Mouse (Mus musculus): ENCODE measurements around the gene Rnf10. TPM values are rescaled to one million over a fixed set of nuclear protein-coding genes. Genes with fewer than 3 reads are reported as not detected.
A peak's percentile ranks its signal among the peaks of the same experiment; 100 is the strongest.
"Not testable (repeated sequence)": the region's sequence is repeated elsewhere in the genome, so short reads cannot be mapped to it uniquely, and the experiment has no call there.

The Rnf10 gene
- 100 to 1,000 TPM; 248 to 266 TPM for total RNA-seq (2021)

DNA sequence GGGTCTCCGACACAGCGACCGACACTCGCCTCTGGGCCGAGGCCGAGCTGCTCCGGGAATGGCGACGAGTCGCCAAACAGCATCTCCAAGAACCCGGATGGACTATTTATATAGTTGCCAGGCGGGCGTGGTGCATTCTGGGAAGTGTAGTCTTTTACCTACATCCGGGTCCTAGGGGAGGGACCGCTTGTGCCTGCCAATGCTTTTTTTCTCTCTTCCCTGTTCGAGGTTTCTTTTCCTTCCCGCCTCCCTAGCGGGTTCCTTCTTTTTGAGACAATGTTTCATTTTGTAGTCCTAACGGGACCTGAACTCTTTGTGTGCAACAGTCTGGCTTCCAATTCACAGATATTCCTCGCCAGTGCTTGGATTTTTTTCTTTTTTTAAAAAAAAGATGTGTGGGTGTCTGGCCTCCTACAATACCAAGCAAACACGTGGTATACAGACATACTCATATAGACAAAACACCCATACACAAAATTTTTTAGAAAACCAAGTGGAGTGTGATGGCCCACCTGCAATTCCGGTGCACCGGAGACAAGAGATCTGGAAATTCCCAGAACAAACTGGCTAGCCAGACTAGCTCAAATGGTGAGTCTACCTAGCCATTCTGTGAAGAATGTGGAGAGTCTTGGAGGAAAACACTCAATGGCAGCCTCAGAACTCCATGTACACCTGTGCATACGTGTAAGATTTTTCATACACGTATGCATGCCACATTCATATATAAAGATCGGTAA lies at the start of gene Rnf10:
Gene Rnf10 (minus strand): TSS at position 87 of the 737 bp plus-strand sequence.
- intact Hi-C loops (cut with DNase I), result loop anchor here (2.0 kb wide), 1 partner anchor 28 kb away; the partner anchor contains the start of gene Dynll1
- DNase-seq (ENCODE audit: low spot score in 2 of 2), result peak; percentile 99

DNA sequence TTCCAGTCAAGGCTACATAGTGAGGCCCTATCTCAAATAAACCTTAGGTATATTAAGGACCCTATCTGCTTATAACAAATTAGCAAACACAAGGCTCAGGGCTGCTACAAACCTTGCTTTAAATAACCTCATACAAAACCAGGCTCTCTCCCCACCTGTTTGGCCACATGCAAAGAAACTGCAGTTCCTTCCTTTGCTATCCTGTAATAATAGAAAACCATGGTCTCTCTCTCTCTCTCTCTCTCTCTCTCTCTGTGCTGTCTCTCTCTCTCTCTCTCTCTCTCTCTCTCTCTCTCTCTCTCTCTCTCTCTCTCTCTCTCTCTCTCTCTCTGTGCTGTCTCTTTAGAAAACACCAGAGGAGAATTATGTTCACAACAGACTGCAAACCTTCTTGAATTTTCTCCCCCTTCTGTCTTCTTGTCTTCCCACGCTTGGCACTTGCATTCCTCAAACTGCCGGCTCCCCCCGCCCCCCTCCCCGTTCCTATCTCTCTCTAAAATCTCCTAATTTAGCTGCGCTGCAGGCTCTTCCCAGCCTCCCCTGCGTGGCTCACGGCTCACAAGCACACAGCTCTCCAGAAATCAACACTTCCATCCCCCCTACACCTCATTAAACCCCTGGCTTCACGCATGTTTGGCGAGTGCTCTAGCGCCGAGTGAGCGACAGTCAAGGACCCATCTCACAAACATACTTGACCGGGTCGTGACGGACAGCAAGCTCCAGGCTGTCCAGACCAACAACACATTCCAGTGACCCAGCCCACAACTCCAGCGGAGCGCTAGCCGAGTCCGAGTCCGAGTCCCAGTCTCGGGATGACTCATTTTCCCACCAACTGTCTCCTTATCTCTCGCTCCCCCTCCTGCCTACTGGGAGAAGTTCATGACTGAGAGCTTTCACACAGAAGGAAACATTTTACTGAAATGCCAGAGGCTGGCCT lies 46.6 kb upstream of the Rnf10 start:
- intact Hi-C loops (cut with DNase I), result loop anchor here (1.0 kb wide), 3 partner anchors 8 to 40 kb away; partner anchors contain the start of genes Coq5, Dynll1 and Srsf9
- DNase-seq (ENCODE audit: low spot score in 2 of 2), result peak; percentile 84 to 96

DNA sequence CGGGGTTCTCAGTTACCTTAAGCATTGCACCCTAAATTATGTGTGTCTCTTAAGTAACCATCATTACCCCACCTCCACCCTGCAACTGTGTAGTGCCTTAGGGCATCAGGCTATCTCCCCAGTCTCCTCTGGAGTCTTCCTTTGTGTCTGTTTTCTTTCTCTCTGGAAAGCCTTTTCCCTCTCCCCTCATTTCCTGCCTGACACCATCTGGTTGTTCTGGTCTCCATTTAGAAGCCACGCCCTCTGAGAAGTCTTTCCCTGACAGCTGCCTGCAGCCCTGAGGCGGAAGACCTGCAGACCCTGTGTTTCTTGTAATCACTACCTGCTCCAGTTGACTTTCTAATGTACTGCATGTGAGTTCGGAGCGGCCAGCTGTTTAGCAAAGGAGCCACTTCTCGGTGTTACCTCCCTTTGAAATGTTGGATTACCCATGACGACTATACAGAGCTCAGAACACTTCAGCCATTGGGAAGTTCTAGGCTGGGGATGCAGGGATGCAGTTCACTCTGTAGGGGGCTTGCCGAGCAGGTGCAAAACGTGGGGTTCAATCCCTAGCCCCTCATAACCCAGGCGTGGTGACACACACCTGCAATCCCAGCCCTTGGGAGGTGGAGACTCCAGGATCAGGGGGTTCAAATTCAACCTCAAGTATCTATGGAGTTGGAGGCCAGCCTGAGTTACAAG lies 45.1 kb upstream of the Rnf10 start:
- intact Hi-C loops (cut with DNase I), result no loop called here
- DNase-seq (ENCODE audit: low spot score in 2 of 2), result peak; percentile 34 to 45

DNA sequence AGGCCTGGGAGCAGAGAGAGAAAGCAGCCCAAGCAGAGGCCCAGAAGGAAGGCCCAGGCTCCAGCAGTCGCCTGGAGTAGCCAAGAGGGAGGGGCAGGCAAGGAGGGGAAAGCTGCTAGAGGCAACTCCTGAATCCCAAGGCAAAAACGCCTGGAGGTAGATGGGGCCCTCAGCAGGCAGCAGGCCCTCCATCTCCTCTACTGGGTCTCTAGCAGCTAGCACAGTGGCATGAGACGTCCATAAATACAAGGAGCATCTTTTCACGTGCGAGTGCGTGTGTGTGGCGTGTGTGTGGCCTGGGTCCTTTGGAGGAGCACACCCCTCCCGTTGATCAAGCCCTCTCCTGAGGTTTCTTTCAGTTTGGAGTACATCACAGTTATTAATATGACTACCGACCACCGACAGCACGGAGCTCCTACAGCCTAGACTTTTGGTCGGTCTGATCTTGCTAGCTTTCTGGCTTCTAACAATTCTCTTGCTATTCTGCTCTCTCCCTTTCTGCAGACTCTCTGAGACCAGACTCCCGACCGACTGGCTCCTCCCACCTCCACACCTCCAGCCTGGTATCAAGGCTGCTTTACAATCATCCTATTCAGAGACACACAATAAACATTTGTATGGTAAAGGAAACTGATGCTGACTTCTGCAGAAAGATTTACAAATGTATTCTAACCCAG lies 44.4 kb upstream of the Rnf10 start:
- DNase-seq (ENCODE audit: low spot score in 2 of 2), result no peak
- intact Hi-C loops (cut with DNase I), result no loop called here

DNA sequence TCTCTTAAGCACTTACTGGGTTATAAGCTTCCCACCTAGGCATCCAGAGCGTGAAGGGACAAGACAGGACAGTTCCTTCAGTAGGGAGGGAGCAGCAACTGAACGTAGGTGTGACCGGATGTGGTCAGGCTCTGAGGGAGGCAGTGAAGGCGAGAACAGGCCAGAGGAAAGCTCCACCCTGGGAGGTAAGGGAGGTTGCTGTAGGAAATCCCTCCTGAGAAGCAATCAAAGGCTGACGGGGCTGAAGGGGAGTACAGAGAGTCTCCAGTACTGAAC lies 40.9 kb upstream of the Rnf10 start:
- intact Hi-C loops (cut with DNase I), result no loop called here
- no peak for DNase-seq (ENCODE audit: low spot score in 2 of 2)

DNA sequence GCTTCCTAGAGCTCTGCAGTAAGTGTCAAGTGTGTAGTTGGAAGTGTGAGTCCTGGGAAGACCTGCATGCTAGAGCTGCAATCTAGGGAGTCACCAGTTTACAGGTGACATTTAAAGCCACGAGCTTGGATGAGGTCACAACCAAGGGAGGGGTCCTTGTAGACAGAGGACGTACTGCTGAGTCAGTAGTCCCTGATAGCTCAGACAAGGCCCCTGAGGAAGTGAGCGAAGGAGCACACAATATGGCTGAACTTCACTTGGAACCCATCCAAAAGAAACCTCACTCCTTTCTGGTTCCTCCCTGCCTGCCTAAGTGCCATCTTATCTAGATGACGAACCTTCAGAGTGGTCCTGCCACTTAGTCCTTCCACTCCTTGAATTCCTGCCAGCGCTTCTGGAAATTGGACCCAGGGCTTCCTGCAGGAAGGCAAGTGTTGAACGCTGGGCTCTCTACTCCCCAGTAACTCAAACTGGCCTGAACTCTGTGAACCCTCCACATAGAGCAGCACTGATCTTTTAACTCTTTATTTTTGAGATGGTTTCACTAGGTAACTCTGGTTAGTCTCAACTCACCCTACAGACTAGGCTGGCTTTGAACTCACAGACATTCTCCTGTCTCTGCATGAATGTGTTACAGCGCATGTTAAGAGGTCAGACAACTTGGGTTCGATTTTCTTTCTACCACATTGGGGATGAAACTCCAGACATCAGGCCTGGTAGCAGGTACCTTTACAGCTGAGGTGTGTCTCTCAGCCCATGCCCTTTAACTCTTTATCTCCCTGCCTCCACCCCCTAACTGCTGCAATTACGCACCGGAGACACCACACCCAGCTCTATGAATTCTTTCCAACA lies 40.3 kb upstream of the Rnf10 start:
- DNase-seq (ENCODE audit: low spot score in 2 of 2), result peak in 1 of 2 experiments; percentile 1
- intact Hi-C loops (cut with DNase I), result no loop called here

DNA sequence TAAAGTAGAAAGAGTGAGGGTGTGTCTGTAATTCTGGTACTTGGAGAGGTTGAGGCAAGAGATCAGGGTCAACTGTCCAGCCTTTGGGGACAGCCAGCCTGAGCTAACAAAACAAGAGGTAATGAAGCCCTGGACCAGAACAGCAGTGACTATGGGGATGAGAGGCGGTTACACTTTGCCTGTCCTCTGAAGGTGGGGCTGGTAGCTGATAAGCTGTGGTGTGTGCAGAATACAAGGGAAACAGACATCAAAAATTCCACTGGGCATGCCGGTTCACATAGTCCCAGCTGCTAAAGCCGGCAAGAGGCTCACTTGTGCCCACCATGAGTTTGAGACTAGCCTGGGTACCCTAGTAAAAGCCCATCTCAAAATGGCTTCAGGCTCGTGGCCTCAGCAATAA lies 39.7 kb upstream of the Rnf10 start:
- no peak for DNase-seq (ENCODE audit: low spot score in 2 of 2)
- intact Hi-C loops (cut with DNase I), result no loop called here

DNA sequence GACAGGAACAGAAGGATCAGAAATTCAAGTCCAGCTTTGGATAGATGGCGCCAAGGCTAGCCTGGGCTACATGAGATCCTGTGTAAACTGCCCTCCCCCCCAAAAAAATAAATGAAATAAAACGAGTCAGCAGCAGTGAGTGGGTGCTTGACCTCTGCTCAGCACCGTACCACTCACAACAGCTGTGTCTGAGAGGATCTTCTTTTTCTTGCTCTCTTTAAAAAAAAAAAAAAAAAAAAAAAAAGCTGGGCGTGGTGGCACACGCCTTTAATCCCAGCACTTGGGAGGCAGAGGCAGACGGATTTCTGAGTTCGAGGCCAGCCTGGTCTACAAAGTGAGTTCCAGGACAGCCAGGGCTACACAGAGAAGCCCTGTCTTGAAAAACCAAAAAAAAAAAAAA lies 29.5 kb upstream of the Rnf10 start:
- DNase-seq (ENCODE audit: low spot score in 2 of 2); intact Hi-C loops (cut with DNase I): not testable (repeated sequence)

DNA sequence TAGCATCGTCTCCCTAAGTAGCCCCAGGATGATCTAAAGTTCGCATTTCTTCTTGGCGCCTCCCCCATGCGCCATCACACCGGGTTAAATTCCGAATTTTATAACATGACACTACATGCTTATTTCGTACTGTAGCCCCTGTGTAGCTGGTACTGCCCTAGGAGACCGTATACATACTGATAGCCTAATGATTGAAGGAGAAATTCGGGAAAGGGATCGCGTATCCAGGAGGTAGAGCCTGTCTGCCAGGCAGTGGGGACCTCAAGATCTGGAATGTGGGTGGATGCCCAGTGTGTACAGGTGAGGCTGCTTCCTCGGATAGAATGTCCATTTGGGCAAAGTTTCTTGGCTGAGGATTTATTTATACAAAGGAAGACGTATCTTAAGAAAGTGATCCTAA lies 28.9 kb upstream of the Rnf10 start:
- no peak for DNase-seq (ENCODE audit: low spot score in 2 of 2)
- intact Hi-C loops (cut with DNase I), result loop anchor here (1.0 to 2.0 kb wide), 3 partner anchors 26 to 39 kb away; partner anchors contain the start of genes Gatc, Rnf10, Srsf9 and Triap1

DNA sequence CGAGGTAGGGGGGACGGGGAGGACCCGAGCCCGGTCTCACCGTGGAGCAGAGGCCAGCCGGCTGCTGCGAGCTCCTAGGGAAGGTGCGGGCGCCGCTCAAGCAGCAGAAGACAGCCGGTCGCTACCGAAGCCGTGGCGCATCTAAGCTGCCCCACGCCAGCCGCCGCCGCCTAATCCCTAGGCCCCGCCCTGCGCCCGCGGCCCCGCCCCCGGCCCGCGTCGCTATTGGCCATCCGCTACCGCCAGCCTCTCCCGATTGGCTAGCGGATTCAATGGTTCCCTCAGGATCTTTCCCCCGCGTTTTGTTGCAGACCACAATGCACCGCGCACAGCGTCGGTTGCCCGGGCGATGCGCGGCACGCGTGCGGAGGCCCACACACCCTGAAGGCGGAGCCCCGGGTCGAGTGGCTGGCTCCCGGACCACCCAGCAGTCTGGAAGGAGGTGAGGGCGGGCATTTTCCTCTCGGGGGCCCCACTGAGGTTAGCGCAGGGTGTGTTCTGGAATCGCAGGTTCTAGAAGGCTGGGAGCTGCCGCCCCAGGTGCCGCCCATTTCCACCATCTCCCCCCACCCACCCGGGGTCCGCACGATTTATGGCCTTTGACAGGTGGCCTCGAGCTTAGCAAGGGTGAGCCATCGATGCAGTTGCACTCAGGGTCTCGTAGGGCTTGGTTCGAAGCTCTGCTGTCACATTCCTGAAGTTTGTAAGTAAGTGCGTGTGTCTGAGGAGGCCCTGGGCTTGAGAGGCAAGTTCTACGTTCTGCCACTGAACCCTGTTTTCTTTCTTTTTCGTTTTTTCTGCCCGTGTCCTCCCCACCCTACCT lies 28.3 kb upstream of the Rnf10 start, which contains the start of gene Dynll1:
Gene Dynll1 (minus strand): TSS at position 208 of the 823 bp plus-strand sequence.
- intact Hi-C loops (cut with DNase I), result loop anchor here (1.0 to 2.0 kb wide), 4 partner anchors 18 to 40 kb away; partner anchors contain the start of genes Gatc, Rnf10, Srsf9 and Triap1
- peak; percentile 99 for DNase-seq (ENCODE audit: low spot score in 2 of 2)

DNA sequence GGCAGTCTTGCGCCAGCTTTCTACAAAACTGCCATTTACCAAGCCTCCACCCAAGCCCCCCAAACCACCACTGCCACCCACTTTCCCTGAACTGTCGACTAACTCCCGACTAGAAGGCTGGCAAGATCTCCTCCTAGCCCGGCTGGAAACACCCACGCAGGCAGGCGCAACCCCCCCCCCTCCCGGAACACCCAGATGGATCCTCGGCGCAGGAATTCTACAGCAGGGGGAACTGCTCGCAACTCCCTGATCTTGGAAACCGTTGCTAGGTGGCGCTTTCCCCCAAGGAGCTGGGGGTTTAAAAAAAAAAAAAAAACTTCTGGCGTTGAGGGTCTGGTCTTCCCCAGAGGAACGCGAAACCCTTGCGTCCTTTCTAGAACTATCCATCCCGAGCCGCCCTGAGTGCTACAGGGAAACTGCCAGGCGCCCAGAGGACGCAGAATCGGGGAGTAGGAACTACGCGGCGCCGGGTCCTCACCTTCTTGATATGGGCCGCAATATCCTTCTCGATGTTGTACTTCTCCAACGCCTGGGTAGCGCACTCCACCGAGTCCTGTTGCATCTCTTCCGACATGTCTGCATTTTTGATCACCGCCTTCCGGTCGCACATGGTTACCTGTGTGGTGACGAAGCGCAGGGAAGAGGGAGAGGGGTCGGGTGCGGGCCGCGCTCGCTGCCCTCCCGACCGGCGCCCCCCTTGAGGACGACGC lies 27.5 kb upstream of the Rnf10 start:
- DNase-seq (ENCODE audit: low spot score in 2 of 2), result peak; percentile 55 to 82
- intact Hi-C loops (cut with DNase I), result loop anchor here (1.0 to 2.0 kb wide), 3 partner anchors 19 to 41 kb away; partner anchors contain the start of genes Gatc, Rnf10 and Triap1

DNA sequence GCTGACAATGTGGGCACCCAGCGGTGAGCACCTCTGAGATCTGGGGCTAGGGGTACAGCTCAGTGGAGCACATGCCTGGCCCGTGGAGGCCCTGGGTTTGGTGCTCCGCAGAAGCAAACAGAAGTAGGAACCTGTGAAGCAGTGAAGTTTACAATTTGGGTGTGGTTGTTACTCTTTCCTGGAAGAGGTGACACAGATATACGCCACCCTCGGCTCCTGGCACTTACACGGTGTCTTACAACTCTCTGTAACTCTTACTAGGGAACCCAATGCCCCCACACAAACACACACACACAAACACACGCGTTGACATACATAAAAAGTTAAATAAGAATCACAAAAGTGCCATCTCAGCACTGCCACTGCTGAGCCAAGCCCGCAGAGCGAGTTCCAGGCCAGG lies 23.6 kb upstream of the Rnf10 start:
- intact Hi-C loops (cut with DNase I), result loop anchor here (2.0 kb wide), 1 partner anchor 14 kb away; no protein-coding TSS in a partner anchor

DNA sequence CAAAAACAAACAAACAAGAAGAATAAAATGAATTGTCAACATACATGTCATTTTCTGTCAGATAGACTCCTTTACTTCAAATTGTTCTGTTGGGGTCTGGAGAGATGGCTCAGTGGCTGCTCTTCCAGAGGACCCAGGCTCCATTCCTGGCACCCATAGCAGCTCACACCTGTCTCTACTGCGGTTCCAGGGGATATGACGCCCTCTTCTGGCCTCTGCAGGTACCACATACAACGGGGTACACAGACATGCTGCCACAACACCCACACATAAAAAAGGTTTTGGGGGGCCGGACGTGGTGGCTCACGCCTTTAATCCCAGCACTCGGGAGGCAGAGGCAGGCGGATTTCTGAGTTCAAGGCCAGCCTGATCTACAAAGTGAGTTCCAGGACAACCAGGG lies 21.5 kb upstream of the Rnf10 start:
- no peak for DNase-seq (ENCODE audit: low spot score in 2 of 2)
- intact Hi-C loops (cut with DNase I), result no loop called here

More for the DNA sequence above, 23.6 kb upstream of the Rnf10 start:
- DNase-seq (ENCODE audit: low spot score in 2 of 2), result no peak

DNA sequence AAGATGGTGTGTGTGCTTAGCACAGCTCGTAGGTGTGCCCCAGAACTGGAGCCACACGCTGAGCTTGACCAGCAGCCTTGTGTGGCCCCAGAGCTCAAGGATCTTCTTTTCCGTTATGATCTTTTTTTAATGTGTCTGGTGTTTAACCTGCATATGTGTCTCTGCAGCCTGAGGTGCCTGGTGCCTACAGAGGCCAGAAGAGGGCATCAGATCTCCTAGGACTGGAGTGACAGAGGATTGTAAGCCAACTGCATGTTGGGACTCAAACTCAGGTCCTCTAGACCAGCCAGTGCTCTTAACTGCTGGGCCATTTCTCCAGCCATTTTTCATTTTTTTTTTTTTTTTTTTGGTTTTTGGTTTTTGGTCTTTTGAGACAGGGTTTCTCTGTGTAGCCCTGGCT lies 12.0 kb upstream of the Rnf10 start:
- no peak for DNase-seq (ENCODE audit: low spot score in 2 of 2)
- intact Hi-C loops (cut with DNase I), result no loop called here

DNA sequence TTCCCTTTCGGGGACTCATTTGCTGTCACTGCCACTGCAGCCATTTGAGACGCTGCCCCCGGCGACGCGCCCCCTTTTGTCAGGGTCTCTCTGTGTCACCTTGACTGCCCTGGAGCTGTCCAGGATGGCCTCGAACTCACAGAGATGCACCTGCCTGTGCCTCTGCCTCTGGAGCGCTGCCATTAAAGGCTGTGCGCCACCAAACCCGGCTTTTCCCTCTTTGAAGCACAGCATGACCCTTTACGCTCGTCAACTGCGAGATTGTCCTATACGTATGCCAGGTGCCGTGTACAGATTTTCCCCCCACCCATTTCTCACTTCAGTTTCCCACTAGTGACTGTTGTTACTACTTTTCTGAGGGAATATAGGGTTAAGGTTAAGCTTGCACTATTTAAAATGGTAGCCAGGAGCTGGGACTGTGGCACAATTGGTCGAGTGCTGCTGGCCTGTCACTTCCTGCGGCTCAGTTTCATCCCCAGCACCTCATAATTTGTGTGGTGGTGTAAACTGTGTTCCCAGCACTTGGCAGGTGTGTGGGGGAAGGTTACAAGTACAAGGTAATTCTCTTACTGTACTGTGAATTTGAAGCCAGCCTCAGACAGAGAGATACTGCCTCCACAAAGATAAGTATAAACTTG lies 7.5 kb upstream of the Rnf10 start:
- DNase-seq (ENCODE audit: low spot score in 2 of 2), result no peak
- intact Hi-C loops (cut with DNase I), result no loop called here
